Mouse (Mus musculus): Measurements from ENCODE around the gene Itpkc. TPM values are rescaled to one million over a fixed set of nuclear protein-coding genes. Genes with fewer than 3 reads are reported as not detected.

The Itpkc gene
- polyA plus RNA-seq, 1 experiment from 2014 or later = 8.3 TPM

DNA sequence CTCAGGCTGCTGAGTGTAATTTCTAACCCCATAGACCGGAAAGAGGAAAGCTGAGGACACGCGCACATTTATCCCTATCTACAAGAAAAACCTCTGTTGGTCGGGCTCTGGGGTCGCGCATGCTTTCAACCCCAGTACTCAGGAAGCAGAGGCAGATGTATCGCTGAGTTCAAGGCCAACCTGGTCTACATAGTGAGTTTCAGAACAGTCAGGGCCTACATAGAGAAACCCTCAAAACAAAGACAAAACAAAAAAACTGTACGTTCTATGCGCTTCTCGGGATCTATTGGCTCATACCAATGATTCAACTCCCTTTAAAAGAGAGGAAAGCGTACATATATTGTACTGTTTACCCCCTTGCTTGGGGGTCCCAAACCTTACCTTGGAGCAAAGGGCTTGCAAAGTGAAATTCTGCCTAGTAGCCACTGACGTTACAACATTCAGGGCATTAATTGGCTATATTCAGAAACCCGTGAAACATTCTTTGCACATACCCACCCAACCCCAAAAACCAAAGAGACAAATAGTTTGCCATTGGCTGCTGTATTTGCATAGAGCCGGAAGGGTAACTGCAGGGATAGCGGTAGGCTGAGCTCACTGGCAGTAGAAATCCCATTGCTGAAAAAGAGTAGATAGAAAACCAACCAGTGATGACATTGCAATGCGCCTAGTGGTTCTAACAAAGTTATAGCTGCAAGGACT, 49.1 kb downstream of the Itpkc start:
- H3K9ac ChIP-seq (ENCODE audit: low read length) = no peak overlapping the region
- 47% methylated on average over 16 of the region's 16 CpGs for WGBS
- peaks cover 5% of the 10 kb centered on the region for H3K4me1 ChIP-seq (ENCODE audit: control insufficient read depth, insufficient read depth, low read length)
- no peaks in the 10 kb centered on the region for H3K27me3 ChIP-seq (ENCODE audit: control insufficient read depth, insufficient read depth, low read length)
- peak overlapping the region; percentile 83; the same call in 1 of the 2 replicates for H3K27ac ChIP-seq (ENCODE audit: low read depth, low read length)
- H3K4me3 ChIP-seq (ENCODE audit: low read depth, low read length) = peak overlapping the region; percentile 65
- no peaks in the 10 kb centered on the region; the same call in 1 of the 2 replicates for H3K36me3 ChIP-seq (ENCODE audit: control insufficient read depth, insufficient read depth, low read length)
- no peak for ATAC-seq (ENCODE audit: insufficient read depth, low FRiP score, low TSS enrichment)
- peak overlapping the region; percentile 43 for H3K4me2 ChIP-seq (ENCODE audit: low read depth)
- peak; percentile 3 for DNase-seq (ENCODE audit: low spot score)
- H3K9me3 ChIP-seq (ENCODE audit: control insufficient read depth, low read length) = no peaks in the 10 kb centered on the region

DNA sequence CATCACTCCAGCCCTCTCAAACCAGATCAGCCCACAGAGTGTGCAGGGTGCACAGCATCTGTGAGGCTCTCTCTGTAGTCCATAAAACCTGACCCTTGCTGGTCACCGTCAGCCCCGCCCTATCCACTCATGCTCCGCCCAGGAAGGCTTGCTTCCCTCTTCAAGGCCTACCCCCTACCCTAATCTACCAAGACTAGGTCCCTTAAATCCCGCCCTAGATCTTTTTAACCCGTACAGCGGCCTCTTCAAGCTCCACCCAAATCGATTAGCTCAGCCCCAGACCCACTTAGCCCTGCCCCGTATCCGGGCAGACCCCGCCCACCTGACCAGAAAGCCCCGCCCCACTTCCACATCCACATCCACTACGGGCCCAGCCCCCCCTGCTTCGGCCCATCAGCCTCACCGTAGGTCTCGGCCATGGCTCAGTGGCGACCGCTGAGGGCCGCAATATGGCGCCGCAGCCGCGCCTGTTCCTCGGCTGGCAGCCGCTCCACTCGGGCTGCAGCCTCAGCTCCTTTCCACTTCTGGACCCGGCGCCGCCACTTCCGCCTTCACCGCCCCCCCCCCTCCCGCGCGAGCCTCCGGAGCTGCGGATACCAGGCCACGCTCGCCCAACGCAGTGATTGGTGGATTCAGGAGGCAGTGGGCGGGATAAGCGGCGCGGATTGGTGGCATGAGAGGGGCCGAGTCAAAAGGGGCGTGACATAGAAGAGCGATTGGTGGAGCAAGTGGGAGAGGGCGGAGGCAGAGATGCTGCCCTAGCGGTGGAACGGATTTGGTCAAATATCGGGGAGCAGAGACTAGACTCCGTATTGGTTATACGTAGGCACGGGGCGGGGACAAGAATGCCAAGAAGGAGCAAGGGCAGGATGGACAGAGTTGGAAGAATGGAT, 49.9 kb downstream of the Itpkc start, which contains the start of gene Rab4b:
Gene Rab4b (minus strand): TSS at position 573 of the 893 bp plus-strand sequence.
- Histone ChIP-seq H3K9ac (ENCODE audit: low read length) (peak within 1 kb of the TSS; percentile 52), H3K36me3 (ENCODE audit: control insufficient read depth, insufficient read depth, low read length) (no peaks in the 10 kb centered on the region; the same call in 1 of the 2 replicates), H3K27me3 (ENCODE audit: control insufficient read depth, insufficient read depth, low read length) (no peaks in the 10 kb centered on the region), H3K9me3 (ENCODE audit: control insufficient read depth, low read length) (no peaks in the 10 kb centered on the region), H3K4me3 (ENCODE audit: low read depth, low read length) (peak within 1 kb of the TSS; percentile 65), H3K4me2 (ENCODE audit: low read depth) (peak within 1 kb of the TSS; percentile 55), H3K4me1 (ENCODE audit: control insufficient read depth, insufficient read depth, low read length) (peaks cover 5% of the 10 kb centered on the region), H3K27ac (ENCODE audit: low read depth, low read length) (peak within 1 kb of the TSS; percentile 83)
- WGBS = under 1% methylated on average over 50 of the region's 53 CpGs
- peak; percentile 99 for DNase-seq (ENCODE audit: low spot score)
- ATAC-seq (ENCODE audit: insufficient read depth, low FRiP score, low TSS enrichment) = peak; percentile 98

DNA sequence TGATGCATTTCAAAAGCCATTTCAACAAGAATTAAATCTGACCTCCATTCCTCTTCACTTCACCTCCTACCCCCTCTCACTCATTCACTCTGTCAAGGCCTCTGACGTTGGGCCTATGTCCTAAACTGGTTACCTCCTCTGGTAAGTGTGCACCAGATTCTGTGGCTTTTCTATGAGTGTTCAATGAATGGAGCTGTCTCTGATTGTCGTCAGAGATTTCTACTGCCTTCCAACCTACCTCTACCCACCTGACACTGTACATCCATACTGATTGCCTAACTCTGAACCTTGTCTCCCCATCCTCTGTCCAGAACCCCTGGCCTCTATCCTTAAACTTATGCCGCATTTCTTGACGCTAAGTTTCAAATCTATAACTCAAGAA, 50.5 kb downstream of the Itpkc start:
- peak overlapping the region; percentile 55 for H3K4me2 ChIP-seq (ENCODE audit: low read depth)
- H3K27me3 ChIP-seq (ENCODE audit: control insufficient read depth, insufficient read depth, low read length) = no peaks in the 10 kb centered on the region
- 24% methylated on average over 4 of the region's 4 CpGs for WGBS
- no peak for ATAC-seq (ENCODE audit: insufficient read depth, low FRiP score, low TSS enrichment)
- no peaks in the 10 kb centered on the region for H3K9me3 ChIP-seq (ENCODE audit: control insufficient read depth, low read length)
- peak overlapping the region; percentile 83 for H3K27ac ChIP-seq (ENCODE audit: low read depth, low read length)
- H3K36me3 ChIP-seq (ENCODE audit: control insufficient read depth, insufficient read depth, low read length) = peaks cover 1% of the 10 kb centered on the region; the same call in 1 of the 2 replicates
- H3K4me3 ChIP-seq (ENCODE audit: low read depth, low read length) = peak overlapping the region; percentile 65
- peak overlapping the region; percentile 52 for H3K9ac ChIP-seq (ENCODE audit: low read length)
- H3K4me1 ChIP-seq (ENCODE audit: control insufficient read depth, insufficient read depth, low read length) = peaks cover 5% of the 10 kb centered on the region
- no peak for DNase-seq (ENCODE audit: low spot score)

DNA sequence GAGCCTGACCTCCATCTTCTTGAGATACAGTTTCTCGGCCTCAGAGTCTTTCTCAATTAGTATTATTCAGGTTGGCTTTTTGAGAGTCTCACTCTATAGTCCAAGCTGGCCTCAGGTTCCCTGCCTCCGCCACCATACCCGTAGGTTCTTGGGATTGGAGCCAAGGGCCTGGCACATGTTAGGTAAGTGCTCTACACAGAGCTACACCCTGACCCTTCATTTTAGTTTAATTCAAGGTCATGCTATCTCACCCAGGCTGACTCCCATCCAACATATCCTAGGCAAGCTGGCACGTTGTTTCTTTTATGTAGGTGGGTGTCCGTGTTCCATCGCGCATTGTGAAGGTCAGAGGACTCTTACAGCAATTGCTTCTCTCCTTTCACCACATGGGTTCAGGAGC, 53.6 kb downstream of the Itpkc start:
- Histone ChIP-seq H3K4me1 (ENCODE audit: control insufficient read depth, insufficient read depth, low read length) (peaks cover 5% of the 10 kb centered on the region), H3K27me3 (ENCODE audit: control insufficient read depth, insufficient read depth, low read length) (no peaks in the 10 kb centered on the region), H3K9ac (ENCODE audit: low read length) (no peak overlapping the region), H3K36me3 (ENCODE audit: control insufficient read depth, insufficient read depth, low read length) (peaks cover 2% of the 10 kb centered on the region; the same call in 1 of the 2 replicates), H3K9me3 (ENCODE audit: control insufficient read depth, low read length) (no peaks in the 10 kb centered on the region), H3K27ac (ENCODE audit: low read depth, low read length) (no peak overlapping the region), H3K4me3 (ENCODE audit: low read depth, low read length) (no peak overlapping the region), H3K4me2 (ENCODE audit: low read depth) (no peak overlapping the region)
- no peak for DNase-seq (ENCODE audit: low spot score)
- WGBS = 96% methylated on average over 7 of the region's 7 CpGs
- ATAC-seq (ENCODE audit: insufficient read depth, low FRiP score, low TSS enrichment) = no peak

DNA sequence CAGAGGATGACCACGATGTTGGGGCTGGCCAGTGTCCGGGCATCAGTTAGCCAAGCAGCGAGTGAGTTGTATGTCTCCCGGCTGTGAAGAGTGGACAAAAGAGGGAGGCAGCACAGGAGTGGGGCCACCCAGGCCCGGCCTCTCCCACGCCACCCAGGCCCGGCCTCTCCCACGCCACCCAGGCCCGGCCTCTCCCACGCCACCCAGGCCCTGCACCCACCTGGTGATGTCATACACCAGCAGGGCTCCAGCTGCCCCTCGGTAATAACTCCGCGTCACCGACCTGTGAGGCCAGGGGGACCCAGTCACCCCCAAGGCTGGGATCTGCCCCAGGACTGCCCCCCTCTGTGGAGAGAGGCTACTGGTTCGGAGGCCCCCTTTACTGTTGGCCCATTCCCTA, 54.0 kb downstream of the Itpkc start:
- H3K9ac ChIP-seq (ENCODE audit: low read length) = no peak overlapping the region
- H3K4me3 ChIP-seq (ENCODE audit: low read depth, low read length) = no peak overlapping the region
- ATAC-seq (ENCODE audit: insufficient read depth, low FRiP score, low TSS enrichment) (no peak), DNase-seq (ENCODE audit: low spot score) (no peak)
- H3K27ac ChIP-seq (ENCODE audit: low read depth, low read length) = no peak overlapping the region
- no peaks in the 10 kb centered on the region for H3K9me3 ChIP-seq (ENCODE audit: control insufficient read depth, low read length)
- H3K4me2 ChIP-seq (ENCODE audit: low read depth) = no peak overlapping the region
- no peaks in the 10 kb centered on the region for H3K27me3 ChIP-seq (ENCODE audit: control insufficient read depth, insufficient read depth, low read length)
- peaks cover 2% of the 10 kb centered on the region; the same call in 1 of the 2 replicates for H3K36me3 ChIP-seq (ENCODE audit: control insufficient read depth, insufficient read depth, low read length)
- 95% methylated on average over 14 of the region's 15 CpGs for WGBS
- H3K4me1 ChIP-seq (ENCODE audit: control insufficient read depth, insufficient read depth, low read length) = peaks cover 5% of the 10 kb centered on the region

DNA sequence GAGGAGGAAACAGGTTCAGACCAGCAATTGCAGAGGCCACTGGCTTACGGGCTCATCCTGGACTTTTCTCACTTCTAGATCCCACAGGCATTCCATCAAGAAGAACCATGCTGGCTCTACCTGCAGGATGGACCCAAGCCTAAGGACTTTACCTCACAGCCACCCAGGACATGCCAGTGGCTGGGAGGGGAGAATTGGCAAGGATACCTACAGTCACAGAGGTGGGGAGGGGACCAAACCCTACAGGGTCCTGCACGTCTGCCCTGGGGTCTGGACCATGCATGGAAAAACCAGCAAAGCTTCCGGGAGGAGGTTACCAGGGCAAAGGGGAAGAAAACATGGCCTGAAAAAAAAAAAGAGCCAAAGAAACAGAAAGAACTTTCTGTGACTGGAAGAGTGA, 57.5 kb downstream of the Itpkc start:
- no peaks in the 10 kb centered on the region; the same call in 1 of the 2 replicates for H3K4me1 ChIP-seq (ENCODE audit: control insufficient read depth, insufficient read depth, low read length)
- H3K4me2 ChIP-seq (ENCODE audit: low read depth) = no peak overlapping the region
- H3K36me3 ChIP-seq (ENCODE audit: control insufficient read depth, insufficient read depth, low read length) = peaks cover 2% of the 10 kb centered on the region; the same call in 1 of the 2 replicates
- no peak for DNase-seq (ENCODE audit: low spot score)
- H3K9ac ChIP-seq (ENCODE audit: low read length) = no peak overlapping the region
- no peaks in the 10 kb centered on the region for H3K9me3 ChIP-seq (ENCODE audit: control insufficient read depth, low read length)
- no peak overlapping the region for H3K27ac ChIP-seq (ENCODE audit: low read depth, low read length)
- WGBS = 92% methylated on average over 3 of the region's 3 CpGs
- no peak for ATAC-seq (ENCODE audit: insufficient read depth, low FRiP score, low TSS enrichment)
- no peak overlapping the region for H3K4me3 ChIP-seq (ENCODE audit: low read depth, low read length)
- no peaks in the 10 kb centered on the region for H3K27me3 ChIP-seq (ENCODE audit: control insufficient read depth, insufficient read depth, low read length)

DNA sequence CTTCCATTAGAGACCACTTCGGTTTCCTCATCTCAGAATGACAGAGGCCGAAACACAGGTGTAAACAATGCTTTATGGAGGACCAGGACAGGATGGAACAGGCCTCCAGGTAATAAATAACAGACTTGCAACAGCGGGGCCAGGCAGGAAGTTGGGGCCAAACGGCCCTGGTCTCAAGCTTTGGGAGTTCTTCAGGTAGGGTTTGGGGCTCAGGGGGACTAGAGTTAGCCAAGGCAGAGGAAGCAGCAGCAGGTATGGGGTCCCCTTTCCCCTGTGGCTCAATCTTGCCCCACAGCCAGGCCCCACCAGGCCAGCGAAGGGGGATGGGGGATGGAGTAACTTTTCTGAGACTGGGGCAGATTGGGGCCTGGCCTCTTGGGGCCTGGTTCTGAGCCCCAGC, 60.1 kb downstream of the Itpkc start:
- no peak overlapping the region for H3K27ac ChIP-seq (ENCODE audit: low read depth, low read length)
- no peak overlapping the region for H3K4me2 ChIP-seq (ENCODE audit: low read depth)
- H3K9ac ChIP-seq (ENCODE audit: low read length) = no peak overlapping the region
- no peak for ATAC-seq (ENCODE audit: insufficient read depth, low FRiP score, low TSS enrichment)
- H3K27me3 ChIP-seq (ENCODE audit: control insufficient read depth, insufficient read depth, low read length) = no peaks in the 10 kb centered on the region
- WGBS = 91% methylated on average over 5 of the region's 5 CpGs
- no peaks in the 10 kb centered on the region for H3K9me3 ChIP-seq (ENCODE audit: control insufficient read depth, low read length)
- H3K4me3 ChIP-seq (ENCODE audit: low read depth, low read length) = no peak overlapping the region
- H3K4me1 ChIP-seq (ENCODE audit: control insufficient read depth, insufficient read depth, low read length) = peaks cover 20% of the 10 kb centered on the region
- H3K36me3 ChIP-seq (ENCODE audit: control insufficient read depth, insufficient read depth, low read length) = peaks cover 2% of the 10 kb centered on the region; the same call in 1 of the 2 replicates
- DNase-seq (ENCODE audit: low spot score) = no peak

DNA sequence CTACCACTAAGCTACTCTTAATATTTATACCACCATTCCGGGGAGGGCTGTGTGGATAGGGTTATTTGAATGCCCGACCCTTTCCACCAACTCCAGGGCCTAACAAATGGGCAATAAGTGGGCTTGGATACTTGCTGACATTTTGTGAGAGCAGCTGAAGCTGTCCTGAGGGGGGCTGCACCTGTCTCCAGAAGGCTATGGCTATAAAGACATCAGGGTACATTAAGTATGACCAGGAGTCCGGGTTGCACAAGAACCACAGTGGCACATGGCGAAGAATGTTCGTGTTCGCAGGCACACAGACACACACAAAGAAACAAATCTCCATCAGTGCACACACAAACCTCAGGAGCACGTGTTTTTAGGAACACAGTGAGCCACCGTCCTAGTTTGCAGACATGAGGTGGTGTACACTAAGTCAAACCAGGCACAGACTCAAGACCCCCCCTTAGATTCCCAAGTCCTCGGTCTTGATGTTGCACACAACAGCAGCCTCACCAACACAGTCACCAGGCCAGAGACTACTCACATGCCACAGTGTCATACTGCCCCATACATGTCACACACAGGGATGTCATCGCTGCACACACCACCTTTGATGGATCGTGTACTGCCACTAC, 60.9 kb downstream of the Itpkc start:
- H3K27ac ChIP-seq (ENCODE audit: low read depth, low read length) = 0 out of 2 replicates have a peak overlapping the region, but pooled peaks have one; percentile 60
- peaks cover 20% of the 10 kb centered on the region for H3K4me1 ChIP-seq (ENCODE audit: control insufficient read depth, insufficient read depth, low read length)
- DNase-seq (ENCODE audit: low spot score) (no peak), ATAC-seq (ENCODE audit: insufficient read depth, low FRiP score, low TSS enrichment) (no peak)
- peak overlapping the region; percentile 72 for H3K4me3 ChIP-seq (ENCODE audit: low read depth, low read length)
- no peaks in the 10 kb centered on the region for H3K36me3 ChIP-seq (ENCODE audit: control insufficient read depth, insufficient read depth, low read length)
- no peaks in the 10 kb centered on the region for H3K27me3 ChIP-seq (ENCODE audit: control insufficient read depth, insufficient read depth, low read length)
- peak overlapping the region; percentile 63 for H3K4me2 ChIP-seq (ENCODE audit: low read depth)
- 75% methylated on average over 11 of the region's 11 CpGs for WGBS
- H3K9me3 ChIP-seq (ENCODE audit: control insufficient read depth, low read length) = no peaks in the 10 kb centered on the region
- H3K9ac ChIP-seq (ENCODE audit: low read length) = peak overlapping the region; percentile 33
